In genomic region chr4:44979794-44980338, GRCm38 (mm10) we compare ENCODE assay signal across 18 mouse cellular contexts. TPM values are rescaled to one million over a fixed set of nuclear protein-coding genes. Genes with fewer than 3 reads are reported as not detected.
DNase-seq lines count a peak whose midpoint lies in the region; ATAC-seq and TF ChIP-seq lines count a peak whose summit lies in the region.
"Had no signal": no experiment of that assay in that cellular context is flagged by ENCODE, and none has a peak within 500 bp of the region (broad histone marks: within the 10 kb centered on the region; RNA-seq: fewer than 3 reads in every experiment).

No protein-coding gene starts in this region.

- no peak for TF ChIP-seq EP300 in liver, embryonic 14.5 days (IDR thresholded peaks at IDR 0.05; ENCODE audit: low read depth)

- TF ChIP-seq CTCF in liver, embryonic 14.5 days (IDR thresholded peaks at IDR 0.05; ENCODE audit: low read depth), result no peak

- 31% methylated on average over 7 of the region's 7 CpGs for WGBS in kidney, embryonic 16.5 days
- WGBS in liver, embryonic 14.5 days (ENCODE audit: insufficient replicate concordance), result 56% methylated on average over 7 of the region's 7 CpGs
- 87% methylated on average over 7 of the region's 7 CpGs for WGBS in forebrain, embryonic 14.5 days
- WGBS in forebrain, embryonic 10.5 days, result 84% methylated on average over 7 of the region's 7 CpGs

- H3K36me3 ChIP-seq in kidney, embryonic 16.5 days (ENCODE audit: insufficient read depth, low read length), result peaks cover 5% of the 10 kb centered on the region; the same call in 1 of the 2 replicates
- H3K36me3 ChIP-seq in liver, embryonic 14.5 days (replicated peaks; ENCODE audit: control insufficient read depth, insufficient read depth, low read depth), result no peaks in the 10 kb centered on the region
- H3K36me3 ChIP-seq in forebrain, embryonic 14.5 days (ENCODE audit: control insufficient read depth, insufficient read depth, low read length), result no peaks in the 10 kb centered on the region
- peaks cover 14% of the 10 kb centered on the region for H3K36me3 ChIP-seq in forebrain, embryonic 10.5 days (replicated peaks)
- H3K36me3 ChIP-seq: midbrain, embryonic 12.5 days; neural tube, embryonic 15.5 days; stomach, embryonic 15.5 days had no signal

- H3K4me3 ChIP-seq in kidney, embryonic 16.5 days (ENCODE audit: low read length), result no peak overlapping the region
- no peak overlapping the region for H3K4me3 ChIP-seq in liver, embryonic 14.5 days (ENCODE audit: insufficient read depth in 1 of 2, low read depth in 2 of 2, low read length in 2 of 2)
- no peak overlapping the region for H3K4me3 ChIP-seq in forebrain, embryonic 14.5 days (ENCODE audit: low read depth, low read length)
- H3K4me3 ChIP-seq in forebrain, embryonic 10.5 days, result no peak overlapping the region
- H3K4me3 ChIP-seq: heart, embryonic 13.5 days; midbrain, embryonic 12.5 days; neural tube, embryonic 15.5 days; stomach, embryonic 15.5 days had no signal

- no peak overlapping the region for H3K9ac ChIP-seq in kidney, embryonic 16.5 days (replicated peaks; ENCODE audit: low read length)
- H3K9ac ChIP-seq in liver, embryonic 14.5 days (replicated peaks), result no peak overlapping the region
- no peak overlapping the region for H3K9ac ChIP-seq in forebrain, embryonic 14.5 days (ENCODE audit: low read length)
- H3K9ac ChIP-seq: hindbrain, embryonic 14.5 days; midbrain, embryonic 12.5 days; stomach, embryonic 15.5 days had no signal

- H3K27ac ChIP-seq in kidney, embryonic 16.5 days (ENCODE audit: low read length), result peak overlapping the region; percentile 63
- no peak overlapping the region for H3K27ac ChIP-seq in liver, embryonic 14.5 days
- no peak overlapping the region for H3K27ac ChIP-seq in forebrain, embryonic 14.5 days (ENCODE audit: low read depth, low read length)
- H3K27ac ChIP-seq in forebrain, embryonic 10.5 days, result no peak overlapping the region
- H3K27ac ChIP-seq: hindbrain, embryonic 14.5 days; midbrain, embryonic 12.5 days had no signal

- no peak overlapping the region for H3K4me2 ChIP-seq in kidney, embryonic 16.5 days (replicated peaks; ENCODE audit: low read depth, low read length)
- no peak overlapping the region for H3K4me2 ChIP-seq in liver, embryonic 14.5 days (ENCODE audit: low read depth)
- H3K4me2 ChIP-seq in forebrain, embryonic 14.5 days (ENCODE audit: low read length), result no peak overlapping the region
- H3K4me2 ChIP-seq: heart, embryonic 13.5 days; midbrain, embryonic 12.5 days; stomach, embryonic 15.5 days had no signal

- peak; percentile 93 for DNase-seq in heart, adult 11 months
- no peak for DNase-seq in heart, adult 8-10 months (ENCODE audit: low spot score)
- peak; percentile 59 to 65 for DNase-seq in adrenal gland, adult 18-20 months (ENCODE audit: low spot score in 2 of 2)
- DNase-seq in liver, embryonic 14.5 days (ENCODE audit: low read depth in 3 of 3, low spot score in 3 of 3), result peak in 1 of 3 experiments; percentile 36
- DNase-seq in thymus, postnatal 4 days, result no peak
- DNase-seq in forebrain, embryonic 14.5 days (ENCODE audit: low spot score), result no peak
- no peak for DNase-seq in forebrain, embryonic 10.5 days (ENCODE audit: extremely low spot score, low spot score)
- DNase-seq: cerebellum, adult 11-12 months; gastrocnemius, adult 2 months; left cerebral cortex, postnatal 4 days; lung, postnatal 14 days; right cerebral cortex, postnatal 4 days had no signal

- peak; percentile 22; the same call in 1 of the 2 replicates for ATAC-seq in kidney, embryonic 16.5 days (ENCODE audit: low FRiP score, low TSS enrichment)
- ATAC-seq in liver, embryonic 14.5 days (ENCODE audit: insufficient read depth), result peak; percentile 32
- no peak for ATAC-seq in forebrain, embryonic 14.5 days

- H3K9me3 ChIP-seq in kidney, embryonic 16.5 days (ENCODE audit: low read length), result no peaks in the 10 kb centered on the region
- no peaks in the 10 kb centered on the region; the same call in 1 of the 2 replicates for H3K9me3 ChIP-seq in liver, embryonic 14.5 days (ENCODE audit: control insufficient read depth, low read length)
- H3K9me3 ChIP-seq in forebrain, embryonic 14.5 days (replicated peaks; ENCODE audit: control insufficient read depth, low read length), result no peaks in the 10 kb centered on the region
- H3K9me3 ChIP-seq in forebrain, embryonic 10.5 days, result no peaks in the 10 kb centered on the region
- H3K9me3 ChIP-seq: heart, embryonic 13.5 days; midbrain, embryonic 12.5 days; neural tube, embryonic 15.5 days; stomach, embryonic 15.5 days had no signal

- no peaks in the 10 kb centered on the region for H3K27me3 ChIP-seq in kidney, embryonic 16.5 days (ENCODE audit: insufficient read depth, low read length)
- H3K27me3 ChIP-seq in liver, embryonic 14.5 days (ENCODE audit: control insufficient read depth, insufficient read depth, low read length), result no peaks in the 10 kb centered on the region
- no peaks in the 10 kb centered on the region for H3K27me3 ChIP-seq in forebrain, embryonic 14.5 days (replicated peaks; ENCODE audit: control insufficient read depth, insufficient read depth, low read length)
- H3K27me3 ChIP-seq in forebrain, embryonic 10.5 days (ENCODE audit: poor library complexity, severe bottlenecking), result no peaks in the 10 kb centered on the region
- H3K27me3 ChIP-seq: heart, embryonic 13.5 days; midbrain, embryonic 12.5 days; neural tube, embryonic 15.5 days; stomach, embryonic 15.5 days had no signal

- H3K4me1 ChIP-seq in kidney, embryonic 16.5 days (ENCODE audit: insufficient read depth, low read length), result peaks cover 33% of the 10 kb centered on the region
- peaks cover 7 to 19% of the 10 kb centered on the region in 2 experiments; a peak in 3 of 4 replicates for H3K4me1 ChIP-seq in liver, embryonic 14.5 days (replicated peaks; ENCODE audit: control insufficient read depth in 2 of 2, insufficient read depth in 2 of 2, low read length in 1 of 2)
- no peaks in the 10 kb centered on the region for H3K4me1 ChIP-seq in forebrain, embryonic 14.5 days (ENCODE audit: control insufficient read depth, insufficient read depth, low read length)
- H3K4me1 ChIP-seq in forebrain, embryonic 10.5 days, result peaks cover 32% of the 10 kb centered on the region

RNA-seq across cellular contexts. Expression of gene Grhpr, which starts 1.3 kb away (rescaled TPM):
- 10 to 100 TPM; 34.0 to 54.1 (median 44.9) TPM for total RNA-seq in heart, adult 8-10 months (2022)
- 100 to 1,000 TPM; 147 to 159 TPM for total RNA-seq in adrenal gland, adult 18-20 months (2021)
- polyA plus RNA-seq in kidney, embryonic 16.5 days (2015; fragmentation: Nextera tagmentation; extraction: Ambion mirVana), result 115 and 124 TPM in 2 replicates
- polyA plus RNA-seq in liver, embryonic 14.5 days (2012; rRNA removed), result 47.5 and 50.1 TPM in 2 replicates
- polyA plus RNA-seq in liver, embryonic 14.5 days (2014; fragmentation: Nextera tagmentation; extraction: Ambion mirVana), result 75.7 and 75.9 TPM in 2 replicates
- 17.9 and 21.1 TPM in 2 replicates for polyA plus RNA-seq in forebrain, embryonic 14.5 days (2014; fragmentation: Nextera tagmentation; extraction: Ambion mirVana)
- 65.4 and 73.4 TPM in 2 replicates for polyA plus RNA-seq in forebrain, embryonic 10.5 days (2016; fragmentation: Nextera tagmentation; extraction: Ambion mirVana)

RNA-seq across cellular contexts. Expression of gene Zbtb5, which starts 32.3 kb away (rescaled TPM):
- total RNA-seq in heart, adult 8-10 months (2022), result 1 to 10 TPM; 3.8 to 5.2 (median 4.6) TPM
- total RNA-seq in adrenal gland, adult 18-20 months (2021), result 1 to 10 TPM; 9.7 to 10.0 TPM
- polyA plus RNA-seq in kidney, embryonic 16.5 days (2015; fragmentation: Nextera tagmentation; extraction: Ambion mirVana), result 25.2 and 27.9 TPM in 2 replicates
- polyA plus RNA-seq in liver, embryonic 14.5 days (2012; rRNA removed), result 3.3 and 3.5 TPM in 2 replicates
- polyA plus RNA-seq in liver, embryonic 14.5 days (2014; fragmentation: Nextera tagmentation; extraction: Ambion mirVana), result 4.5 and 6.2 TPM in 2 replicates
- 48.9 and 52.0 TPM in 2 replicates for polyA plus RNA-seq in forebrain, embryonic 14.5 days (2014; fragmentation: Nextera tagmentation; extraction: Ambion mirVana)
- 36.5 and 37.6 TPM in 2 replicates for polyA plus RNA-seq in forebrain, embryonic 10.5 days (2016; fragmentation: Nextera tagmentation; extraction: Ambion mirVana)

RNA-seq across cellular contexts. Expression of gene Polr1e, which starts 38.5 kb away (rescaled TPM):
- total RNA-seq in heart, adult 8-10 months (2022), result 10 to 100 TPM; 17.5 to 23.3 (median 20.6) TPM
- 10 to 100 TPM; 14.0 to 15.7 TPM for total RNA-seq in adrenal gland, adult 18-20 months (2021)
- polyA plus RNA-seq in kidney, embryonic 16.5 days (2015; fragmentation: Nextera tagmentation; extraction: Ambion mirVana), result 39.9 and 43.0 TPM in 2 replicates
- 4.2 and 7.8 TPM in 2 replicates for polyA plus RNA-seq in liver, embryonic 14.5 days (2012; rRNA removed)
- 15.5 and 18.9 TPM in 2 replicates for polyA plus RNA-seq in liver, embryonic 14.5 days (2014; fragmentation: Nextera tagmentation; extraction: Ambion mirVana)
- 35.3 and 38.7 TPM in 2 replicates for polyA plus RNA-seq in forebrain, embryonic 14.5 days (2014; fragmentation: Nextera tagmentation; extraction: Ambion mirVana)
- polyA plus RNA-seq in forebrain, embryonic 10.5 days (2016; fragmentation: Nextera tagmentation; extraction: Ambion mirVana), result 64.8 and 71.4 TPM in 2 replicates

Comparison
In these comparisons a context has a peak if more than half of its experiments do, and no peak if none do; other contexts are left out.
1. DNase-seq: peak in heart, adult 11 months (single experiment) and adrenal gland, adult 18-20 months (2 of 2); none in heart, adult 8-10 months (single experiment), thymus, postnatal 4 days (single experiment), forebrain, embryonic 14.5 days (single experiment) and forebrain, embryonic 10.5 days (single experiment).